Mouse (Mus musculus) cerebellum, adult 2 months (tissue): ENCODE results near the gene 5730480H06Rik. TPM values are rescaled to one million over a fixed set of nuclear protein-coding genes. Genes with fewer than 3 reads are reported as not detected.

ENCODE experiments used
- DNase-seq, 2 experiments: peaks; one replicate each; pipeline ENCODE4 v3.0.0; 2021
- H3K27ac ChIP-seq: fragments of 200-500 bp; 2 replicates; pipeline ENCODE4 v1.5.1; 2012; ENCODE audit warnings: low read length, control low read depth, inconsistent platforms; ENCODE audit not compliant: insufficient read depth
- H3K27me3 ChIP-seq: fragments of 200-500 bp; 2 replicates; pipeline ENCODE4 v1.6.1; 2012; ENCODE audit warnings: inconsistent platforms, mild to moderate bottlenecking, low read length, moderate library complexity; ENCODE audit not compliant: control insufficient read depth, insufficient read depth
- H3K4me1 ChIP-seq: fragments of 200-500 bp; 2 replicates; pipeline ENCODE4 v1.6.1; 2011; ENCODE audit warnings: low read length; ENCODE audit not compliant: control insufficient read depth, insufficient read depth
- H3K4me3 ChIP-seq: fragments of 200-500 bp; replicated peaks from 2 replicates; pipeline ENCODE3; 2011; ENCODE audit warnings: mild to moderate bottlenecking, low read depth, low read length, control low read depth; ENCODE audit not compliant: insufficient read depth
- CTCF ChIP-seq: fragments of 200-500 bp; IDR thresholded peaks from 2 replicates; pipeline ENCODE4 v1.5.1; 2011; ENCODE audit warnings: low read depth, mild to moderate bottlenecking, control low read depth, low read length, moderate library complexity, borderline replicate concordance; ENCODE audit not compliant: insufficient read depth
- POLR2A ChIP-seq: fragments of 200-500 bp; IDR thresholded peaks from 2 replicates; pipeline ENCODE4 v1.6.1; 2011; ENCODE audit warnings: low read length, control low read depth, borderline replicate concordance; ENCODE audit not compliant: insufficient read depth
- WGBS: fragments of 180-500 bp; shearing (Covaris S2); methylation state at CpG from one replicate; pipeline ENCODE4 v1.1.7; 2018; 5-methylcytosine and 5-hydroxymethylcytosine counted together
- polyA plus RNA-seq: library from polyadenylated mRNA; depleted of rRNA; stranded (reverse); fragments of >200 nt; gene quantifications from 2 replicates; pipeline ENCODE4 v1.2.3, GENCODE M21; 2012

5730480H06Rik gene
- polyA plus RNA-seq, 1 experiment, result 10.4 TPM

GRCm38 (mm10) chr5:48402497-48402896 is 74.7 kb downstream of the 5730480H06Rik start:
- Histone ChIP-seq H3K27ac (no peak overlapping the region), H3K4me1 (no peaks in the 10 kb centered on the region), H3K4me3 (no peak overlapping the region), H3K27me3 (no peaks in the 10 kb centered on the region)
- no peak for TF ChIP-seq CTCF
- 38% methylated on average over 3 of the region's 3 CpGs for WGBS
- peak in 1 of 2 experiments; percentile 25 for DNase-seq

- DNase-seq, result no peak
- Histone ChIP-seq H3K4me1 (no peaks in the 10 kb centered on the region), H3K4me3 (no peak overlapping the region), H3K27me3 (no peaks in the 10 kb centered on the region), H3K27ac (no peak overlapping the region)
- TF ChIP-seq POLR2A, result no peak
- TF ChIP-seq CTCF, result no peak
- WGBS, result 86% methylated on average over 4 of the region's 4 CpGs
Observed at GRCm38 (mm10) chr5:48408276-48408675, 80.5 kb downstream of the 5730480H06Rik start.

DNA sequence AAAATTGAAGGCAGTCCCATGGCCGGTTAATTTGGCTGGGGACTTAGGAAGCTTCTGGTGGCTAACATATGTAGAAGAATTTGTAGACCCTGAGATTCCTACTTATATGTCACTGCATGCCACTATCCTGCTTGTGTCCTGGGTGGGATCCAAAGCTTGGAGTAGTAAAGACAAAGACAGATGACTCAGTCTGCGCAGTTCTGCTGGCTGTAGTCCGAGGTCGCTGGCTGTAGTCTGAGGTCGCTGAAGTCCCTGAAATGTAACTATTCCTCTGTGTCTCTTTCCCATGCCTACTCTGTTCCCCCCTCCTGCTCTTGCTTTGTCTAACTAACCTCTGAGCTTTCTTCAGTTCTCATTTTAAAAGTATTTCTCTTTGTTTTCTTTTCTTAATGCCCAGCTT is 82.6 kb downstream of the 5730480H06Rik start:
- TF ChIP-seq CTCF (no peak), POLR2A (no peak)
- H3K27ac ChIP-seq, result no peak overlapping the region
- peak in 1 of 2 experiments; percentile 54 for DNase-seq
- H3K4me1 ChIP-seq, result no peaks in the 10 kb centered on the region
- no peak overlapping the region for H3K4me3 ChIP-seq
- no peaks in the 10 kb centered on the region for H3K27me3 ChIP-seq
- WGBS, result 75% methylated on average over 5 of the region's 5 CpGs

DNA sequence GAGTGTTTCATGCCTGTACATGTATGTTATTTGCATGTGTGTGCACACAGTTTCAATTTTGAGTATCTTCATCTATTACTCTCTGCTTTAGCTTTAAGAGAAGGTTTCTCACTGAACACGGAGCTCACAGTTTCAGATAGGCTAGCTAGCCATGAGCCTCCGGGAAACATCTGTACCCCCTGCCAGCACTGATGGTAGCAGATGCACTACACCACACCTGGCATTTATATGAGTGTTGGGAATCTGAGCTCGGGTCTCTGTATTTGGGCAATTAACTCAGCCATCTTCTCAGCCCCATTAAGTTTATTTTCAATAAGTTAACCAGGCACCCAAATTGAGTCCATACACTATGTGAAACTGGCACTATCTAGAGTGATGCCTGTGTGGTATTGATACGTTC is 83.7 kb downstream of the 5730480H06Rik start:
- WGBS, result 76% methylated on average over 4 of the region's 4 CpGs
- Histone ChIP-seq H3K4me3 (no peak overlapping the region), H3K27ac (no peak overlapping the region), H3K4me1 (no peaks in the 10 kb centered on the region), H3K27me3 (no peaks in the 10 kb centered on the region)
- no peak for DNase-seq
- no peak for TF ChIP-seq POLR2A
- no peak for TF ChIP-seq CTCF

- H3K27me3 ChIP-seq, result no peaks in the 10 kb centered on the region
- H3K27ac ChIP-seq, result no peak overlapping the region
- TF ChIP-seq POLR2A (no peak), CTCF (no peak)
- no peaks in the 10 kb centered on the region for H3K4me1 ChIP-seq
- no peak overlapping the region for H3K4me3 ChIP-seq
- WGBS, result 98% methylated on average over 4 of the region's 4 CpGs
- no peak for DNase-seq
Observed at GRCm38 (mm10) chr5:48412261-48412660, 84.5 kb downstream of the 5730480H06Rik start.

GRCm38 (mm10) chr5:48419741-48420140 is 92.0 kb downstream of the 5730480H06Rik start:
- Histone ChIP-seq H3K27ac (no peak overlapping the region), H3K4me3 (no peak overlapping the region), H3K27me3 (no peaks in the 10 kb centered on the region), H3K4me1 (no peaks in the 10 kb centered on the region)
- TF ChIP-seq POLR2A (no peak), CTCF (no peak)
- WGBS, result 87% methylated on average over 2 of the region's 2 CpGs
- no peak for DNase-seq

DNA sequence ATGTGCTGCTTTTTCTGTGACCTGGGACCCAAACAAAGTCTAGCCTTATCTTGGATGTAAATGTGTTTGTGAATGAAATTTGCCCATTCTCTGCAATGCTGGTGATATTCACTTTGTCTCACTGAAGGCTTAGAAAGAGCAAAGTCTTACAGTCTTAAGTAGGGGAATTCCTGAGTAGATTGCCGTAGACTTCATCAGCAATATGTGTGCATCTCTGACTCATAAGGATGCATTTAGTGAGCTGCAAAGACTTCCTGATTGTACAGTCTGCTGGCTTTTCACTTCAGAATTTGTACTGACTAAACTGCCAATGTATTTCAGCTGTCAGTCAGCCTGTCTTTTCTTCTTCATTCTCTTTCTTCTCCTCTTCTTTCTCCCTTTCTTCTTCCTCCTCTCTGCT is 94.2 kb downstream of the 5730480H06Rik start:
- Histone ChIP-seq H3K27me3 (no peaks in the 10 kb centered on the region), H3K27ac (no peak overlapping the region), H3K4me1 (no peaks in the 10 kb centered on the region), H3K4me3 (no peak overlapping the region)
- DNase-seq, result no peak
- 89% methylated on average over 1 of the region's 1 CpGs for WGBS
- TF ChIP-seq CTCF (no peak), POLR2A (no peak)

DNA sequence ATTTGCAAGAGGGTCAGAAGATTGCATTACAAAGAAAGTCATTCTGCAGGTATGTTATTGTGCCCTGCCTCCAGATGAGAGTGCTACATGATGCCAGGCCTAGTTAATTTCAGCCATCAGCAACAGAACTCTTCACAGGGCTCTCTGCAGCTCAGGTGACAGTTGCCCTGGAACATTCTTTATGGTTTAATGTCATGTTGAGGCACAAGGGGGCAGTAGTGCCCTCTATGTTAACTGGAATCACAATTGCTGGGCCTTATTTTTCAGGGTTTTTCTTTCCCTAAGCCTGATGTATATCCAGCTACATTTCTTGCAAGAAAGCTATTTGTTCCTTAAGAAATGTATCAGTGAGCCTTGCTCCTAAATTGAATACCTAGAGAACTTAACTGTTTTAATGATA is 102.7 kb downstream of the 5730480H06Rik start:
- no peaks in the 10 kb centered on the region for H3K27me3 ChIP-seq
- no peaks in the 10 kb centered on the region for H3K4me1 ChIP-seq
- DNase-seq, result peak; percentile 38 to 45
- no peak overlapping the region for H3K4me3 ChIP-seq
- TF ChIP-seq POLR2A (no peak), CTCF (peak; percentile 52; the same call in 1 of the 2 replicates)
- no peak overlapping the region for H3K27ac ChIP-seq
